Mouse (Mus musculus) ES-E14 (cell line): Measurements from ENCODE around the gene Cacna1g. TPM values are rescaled to one million over a fixed set of nuclear protein-coding genes. Genes with fewer than 3 reads are reported as not detected.

Experiments used
- DNase-seq: peaks from one replicate; pipeline ENCODE4 v3.0.0-alpha.2; 2013; ENCODE audit warnings: low read depth, low spot score
- H3K27ac ChIP-seq: 2 replicates; pipeline ENCODE4 v1.5.1; 2012; ENCODE audit warnings: low read depth, mild to moderate bottlenecking, low read length, moderate library complexity, mixed read lengths; ENCODE audit not compliant: poor library complexity, insufficient read depth, severe bottlenecking
- H3K36me3 ChIP-seq: 2 replicates; pipeline ENCODE4 v1.6.1; 2012; ENCODE audit warnings: mild to moderate bottlenecking, low read length, moderate library complexity, mixed read lengths; ENCODE audit not compliant: control insufficient read depth, poor library complexity, insufficient read depth, severe bottlenecking
- H3K4me1 ChIP-seq, 2 experiments: fragments of 150-350 bp in 1 of 2; sonication (generic) in 1 of 2; 2 replicates each; pipeline ENCODE4 v1.6.1; 2012; ENCODE audit warnings: low read length in 2 of 2, mild to moderate bottlenecking in 1 of 2, mixed read lengths in 1 of 2; ENCODE audit not compliant: control insufficient read depth in 2 of 2, insufficient read depth in 2 of 2, poor library complexity in 1 of 2
- H3K4me3 ChIP-seq, 2 experiments: fragments of 150-350 bp in 1 of 2; sonication (generic) in 1 of 2; 2 replicates each; pipeline ENCODE4 v1.5.1; 2012; ENCODE audit warnings: low read length in 2 of 2, low read depth in 1 of 2, mild to moderate bottlenecking in 1 of 2, mixed read lengths in 1 of 2; ENCODE audit not compliant: insufficient read depth in 1 of 2, poor library complexity in 1 of 2, severe bottlenecking in 1 of 2
- H3K9ac ChIP-seq: 2 replicates; pipeline ENCODE4 v1.6.1; 2012; ENCODE audit warnings: low read depth, mild to moderate bottlenecking, low read length, mixed read lengths; ENCODE audit not compliant: poor library complexity, insufficient read depth, severe bottlenecking
- H3K9me3 ChIP-seq: fragments of 150-350 bp; sonication (generic); 2 replicates; pipeline ENCODE4 v1.6.1; 2012; ENCODE audit warnings: low read depth, mild to moderate bottlenecking, low read length; ENCODE audit not compliant: control insufficient read depth, insufficient read depth
- CHD2 ChIP-seq: IDR thresholded peaks from 2 replicates; pipeline ENCODE4 v1.6.1; 2014; ENCODE audit warnings: mild to moderate bottlenecking, low read depth, low read length, inconsistent platforms
- HCFC1 ChIP-seq: IDR thresholded peaks from 2 replicates; pipeline ENCODE4 v1.6.1; 2012; ENCODE audit warnings: low read length, inconsistent platforms, borderline replicate concordance; ENCODE audit not compliant: insufficient read depth
- MAFK ChIP-seq: IDR thresholded peaks from 2 replicates; pipeline ENCODE4 v1.6.1; 2014; ENCODE audit warnings: mild to moderate bottlenecking, low read depth, low read length, inconsistent platforms; ENCODE audit not compliant: insufficient read depth
- ZC3H11A ChIP-seq: IDR thresholded peaks from 2 replicates; pipeline ENCODE4 v1.6.1; 2012; ENCODE audit warnings: low read depth, mild to moderate bottlenecking, inconsistent platforms, low read length, borderline replicate concordance
- ZNF384 ChIP-seq: IDR thresholded peaks from 2 replicates; pipeline ENCODE4 v1.6.1; 2012; ENCODE audit warnings: low read depth, low read length, inconsistent platforms
- in situ Hi-C, 2 experiments: fragments of 600-800 bp; cut with MboI; formaldehyde crosslinking; loops; one replicate each; pipeline ENCODE4 v1.15.1; 2025; ENCODE audit warnings: low sequenced_read_pairs in 2 of 2, inconsistent platforms in 1 of 2; ENCODE audit not compliant: unreplicated experiment in 2 of 2
- total RNA-seq: library from RNA; depleted of rRNA; stranded (reverse); fragments of 300-350 nt; gene quantifications from 2 replicates; pipeline ENCODE4 v1.2.3, GENCODE M21; 2012

Cacna1g gene
- total RNA-seq, 1 experiment, result 2.2 TPM

- TF ChIP-seq MAFK, result no peak
- no peak for TF ChIP-seq ZNF384
- no peak for TF ChIP-seq CHD2
- no peak for TF ChIP-seq HCFC1
- no peak for TF ChIP-seq ZC3H11A
- Histone ChIP-seq H3K9ac (no peak overlapping the region), H3K27ac (no peak overlapping the region), H3K4me1 (no peaks in the 10 kb centered on the region), H3K9me3 (no peaks in the 10 kb centered on the region), H3K36me3 (no peaks in the 10 kb centered on the region), H3K4me3 (no peak overlapping the region)
- no peak for DNase-seq
- in situ Hi-C loops, result no loop called here
Measured at GRCm38 (mm10) chr11:94444829-94445228, 29.2 kb downstream of the Cacna1g start.

GRCm38 (mm10) chr11:94441752-94442151 lies 32.2 kb downstream of the Cacna1g start:
- Histone ChIP-seq H3K4me1 (no peaks in the 10 kb centered on the region), H3K9ac (no peak overlapping the region), H3K36me3 (no peaks in the 10 kb centered on the region), H3K9me3 (no peaks in the 10 kb centered on the region), H3K4me3 (no peak overlapping the region), H3K27ac (no peak overlapping the region)
- TF ChIP-seq ZNF384 (no peak), CHD2 (no peak), ZC3H11A (no peak), MAFK (no peak), HCFC1 (no peak)
- no peak for DNase-seq
- in situ Hi-C loops, result no loop called here

- no peaks in the 10 kb centered on the region for H3K9me3 ChIP-seq
- TF ChIP-seq ZC3H11A (no peak), MAFK (no peak), ZNF384 (no peak), CHD2 (no peak), HCFC1 (no peak)
- in situ Hi-C loops, result no loop called here
- no peak overlapping the region for H3K4me3 ChIP-seq
- no peak overlapping the region for H3K27ac ChIP-seq
- no peaks in the 10 kb centered on the region for H3K36me3 ChIP-seq
- no peak overlapping the region for H3K9ac ChIP-seq
- DNase-seq, result no peak
- no peaks in the 10 kb centered on the region for H3K4me1 ChIP-seq
Measured at GRCm38 (mm10) chr11:94441122-94441521, 32.9 kb downstream of the Cacna1g start.

- no peaks in the 10 kb centered on the region for H3K4me1 ChIP-seq
- H3K27ac ChIP-seq, result no peak overlapping the region
- TF ChIP-seq HCFC1 (no peak), ZC3H11A (no peak), CHD2 (no peak), MAFK (no peak), ZNF384 (no peak)
- no peak overlapping the region for H3K9ac ChIP-seq
- no peaks in the 10 kb centered on the region for H3K9me3 ChIP-seq
- in situ Hi-C loops, result no loop called here
- no peak for DNase-seq
- no peak overlapping the region for H3K4me3 ChIP-seq
- H3K36me3 ChIP-seq, result no peaks in the 10 kb centered on the region
Measured at GRCm38 (mm10) chr11:94440421-94440820, 33.6 kb downstream of the Cacna1g start.

- Histone ChIP-seq H3K9ac (no peak overlapping the region), H3K27ac (no peak overlapping the region), H3K36me3 (no peaks in the 10 kb centered on the region), H3K4me1 (peaks cover 3 to 8% of the 10 kb centered on the region in 2 experiments; a peak in 3 of 4 replicates), H3K9me3 (no peaks in the 10 kb centered on the region), H3K4me3 (no peak overlapping the region)
- in situ Hi-C loops, result no loop called here
- TF ChIP-seq CHD2, result no peak
- TF ChIP-seq MAFK, result no peak
- no peak for TF ChIP-seq ZC3H11A
- no peak for TF ChIP-seq ZNF384
- no peak for TF ChIP-seq HCFC1
- DNase-seq, result no peak
Measured at GRCm38 (mm10) chr11:94429011-94429651, 44.9 kb downstream of the Cacna1g start.
